Mouse (Mus musculus) liver, postnatal 0 days (tissue): Measurements from ENCODE around the gene Tbkbp1.

ENCODE experiments used
- CTCF ChIP-seq: sonication (generic); IDR thresholded peaks from 2 replicates; pipeline ENCODE4 v1.5.1; 2016; ENCODE audit warnings: antibody characterized with exemption, low read depth
- EP300 ChIP-seq: IDR thresholded peaks from 2 replicates; pipeline ENCODE4 v1.6.1; 2016; ENCODE audit warnings: antibody characterized with exemption, low read depth, mild to moderate bottlenecking

GRCm38 (mm10) chr11:97149995-97150410, 1.3 kb downstream of the Tbkbp1 start:
- TF ChIP-seq EP300 (no peak), CTCF (no peak)
